Mouse (Mus musculus): ENCODE measurements around the gene Zfp128.

GRCm38 (mm10) chr7:12927191-12927680, 46.3 kb downstream of the Zfp128 start, which contains the start of gene Rnf225:
- TF ChIP-seq CTCF (IDR thresholded peaks at IDR 0.05; ENCODE audit: low read depth, low read length) = no peak
- TF ChIP-seq POLR2A (IDR thresholded peaks at IDR 0.05; ENCODE audit: insufficient read depth, low read length) = no peak
- 0 out of 2 replicates have a peak, but pooled peaks have one; percentile 28 for TF ChIP-seq EP300 (IDR thresholded peaks at IDR 0.05; ENCODE audit: insufficient read depth, low read depth, low read length)

All from ES-Bruce4 (cell line).